In genomic region chr9:42032419-42032818, GRCm38 (mm10) we compare ENCODE assay signal across 15 mouse cellular contexts.
DNase-seq lines count a peak whose midpoint lies in the region; ATAC-seq lines count a peak whose summit lies in the region.
"Had no signal": no experiment of that assay in that cellular context is flagged by ENCODE, and none has a peak within 500 bp of the region (broad histone marks: within the 10 kb centered on the region; RNA-seq: fewer than 3 reads in every experiment).

No protein-coding gene starts in this region.

- ATAC-seq in kidney, embryonic 14.5 days (ENCODE audit: low FRiP score, low TSS enrichment) = no peak
- ATAC-seq in cerebellum, adult (ENCODE audit: insufficient number of reproducible peaks, low FRiP score, low TSS enrichment) = no peak
- no peak for ATAC-seq in heart, embryonic 11.5 days (replicated peaks; ENCODE audit: insufficient number of reproducible peaks, low FRiP score, low TSS enrichment)

- no peak overlapping the region for H3K4me2 ChIP-seq in kidney, embryonic 14.5 days (replicated peaks; ENCODE audit: low read depth, low read length)
- H3K4me2 ChIP-seq in heart, embryonic 11.5 days = no peak overlapping the region
- H3K4me2 ChIP-seq: lung, embryonic 14.5 days had no signal

- 62% methylated on average over 9 of the region's 9 CpGs for WGBS in kidney, embryonic 14.5 days
- WGBS in heart, embryonic 11.5 days (ENCODE audit: insufficient replicate concordance) = 58% methylated on average over 9 of the region's 9 CpGs

- no peaks in the 10 kb centered on the region for H3K9me3 ChIP-seq in kidney, embryonic 14.5 days (ENCODE audit: control insufficient read depth, low read length)
- H3K9me3 ChIP-seq in heart, embryonic 11.5 days (replicated peaks; ENCODE audit: control insufficient read depth, low read length) = no peaks in the 10 kb centered on the region

- H3K4me3 ChIP-seq in kidney, embryonic 14.5 days (ENCODE audit: low read length) = no peak overlapping the region
- H3K4me3 ChIP-seq in heart, embryonic 11.5 days (ENCODE audit: low read depth, low read length) = no peak overlapping the region
- H3K4me3 ChIP-seq: erythroblast, embryonic 14.5 days had no signal

- no peaks in the 10 kb centered on the region for H3K4me1 ChIP-seq in kidney, embryonic 14.5 days (ENCODE audit: control insufficient read depth, insufficient read depth, low read length)
- H3K4me1 ChIP-seq in heart, embryonic 11.5 days (ENCODE audit: control insufficient read depth, insufficient read depth, low read length) = no peaks in the 10 kb centered on the region; the same call in 1 of the 2 replicates

- H3K9ac ChIP-seq in kidney, embryonic 14.5 days (ENCODE audit: low read depth, low read length) = no peak overlapping the region
- H3K9ac ChIP-seq in heart, embryonic 11.5 days (ENCODE audit: low read depth, low read length) = no peak overlapping the region
- H3K9ac ChIP-seq: lung, embryonic 14.5 days had no signal

- H3K27me3 ChIP-seq in kidney, embryonic 14.5 days (ENCODE audit: control insufficient read depth, insufficient read depth, low read length) = no peaks in the 10 kb centered on the region
- H3K27me3 ChIP-seq in heart, embryonic 11.5 days (ENCODE audit: control insufficient read depth, insufficient read depth, low read length) = no peaks in the 10 kb centered on the region

- H3K27ac ChIP-seq in kidney, embryonic 14.5 days (ENCODE audit: low read depth, low read length) = no peak overlapping the region
- H3K27ac ChIP-seq in heart, embryonic 11.5 days (ENCODE audit: low read depth, low read length) = no peak overlapping the region

- peak; percentile 30 for DNase-seq in retina, postnatal 1 day
- DNase-seq in retina, embryonic 14.5 days (ENCODE audit: low spot score) = no peak
- DNase-seq in T-cell, adult 2 months (ENCODE audit: low spot score) = peak; percentile 83
- DNase-seq in naive thymus-derived CD4-positive, alpha-beta T cell, adult 2 months (ENCODE audit: low read depth) = peak; percentile 85
- DNase-seq in thymus, postnatal 36 days = peak; percentile 29 to 56
- DNase-seq: adrenal gland, adult 8-10 months; cerebellum, adult 2 months; gastrocnemius, postnatal 14 days; liver; lung, embryonic 14.5 days; right cerebral cortex, postnatal 25 days had no signal

- no peaks in the 10 kb centered on the region; the same call in 1 of the 2 replicates for H3K36me3 ChIP-seq in kidney, embryonic 14.5 days (ENCODE audit: control insufficient read depth, insufficient read depth, low read length)
- H3K36me3 ChIP-seq in heart, embryonic 11.5 days (ENCODE audit: control insufficient read depth, insufficient read depth, low read length) = no peaks in the 10 kb centered on the region
